Mouse (Mus musculus): ENCODE results near the gene Ccdc191. TPM values are rescaled to one million over a fixed set of nuclear protein-coding genes. Genes with fewer than 3 reads are reported as not detected.

Gene Ccdc191
- total RNA-seq (2021): 1 to 10 TPM; 1.9 to 2.3 TPM

GRCm38 (mm10) chr16:43889208-43890004 is at the start of gene Ccdc191:
Gene Ccdc191, plus strand, starts transcription at chr16:43889800.
- DNase-seq: peak; percentile 100
- intact Hi-C loops (cut with DNase I): loop anchor here (5.0 kb wide), 2 partner anchors 168 to 248 kb away; partner anchors contain the start of genes Atp6v1a and Naa50

GRCm38 (mm10) chr16:43841236-43841635 is 48.4 kb upstream of the Ccdc191 start:
- no peak for DNase-seq
- intact Hi-C loops (cut with DNase I): no loop called here

- no peak for DNase-seq
- intact Hi-C loops (cut with DNase I): no loop called here
Observed at GRCm38 (mm10) chr16:43849839-43850238, 39.8 kb upstream of the Ccdc191 start.

- intact Hi-C loops (cut with DNase I): no loop called here
- no peak for DNase-seq
Observed at GRCm38 (mm10) chr16:43858941-43859476, 30.6 kb upstream of the Ccdc191 start.

GRCm38 (mm10) chr16:43860624-43861023 is 29.0 kb upstream of the Ccdc191 start:
- intact Hi-C loops (cut with DNase I): no loop called here
- DNase-seq: no peak

- DNase-seq: no peak
- intact Hi-C loops (cut with DNase I): no loop called here
Observed at GRCm38 (mm10) chr16:43869805-43870204, 19.8 kb upstream of the Ccdc191 start.

GRCm38 (mm10) chr16:43871419-43871818 is 18.2 kb upstream of the Ccdc191 start:
- intact Hi-C loops (cut with DNase I): no loop called here
- peak; percentile 56 to 66 for DNase-seq

GRCm38 (mm10) chr16:43879769-43880168 is 9.8 kb upstream of the Ccdc191 start:
- no peak for DNase-seq
- intact Hi-C loops (cut with DNase I): no loop called here

GRCm38 (mm10) chr16:43881636-43882035 is 8.0 kb upstream of the Ccdc191 start:
- intact Hi-C loops (cut with DNase I): no loop called here
- DNase-seq: no peak

GRCm38 (mm10) chr16:43882329-43882728 is 7.3 kb upstream of the Ccdc191 start:
- no peak for DNase-seq
- intact Hi-C loops (cut with DNase I): no loop called here

- intact Hi-C loops (cut with DNase I): no loop called here
- no peak for DNase-seq
Observed at GRCm38 (mm10) chr16:43890005-43890336, 371 bp downstream of the Ccdc191 start.

GRCm38 (mm10) chr16:43890747-43891336 is 1.2 kb downstream of the Ccdc191 start:
- DNase-seq: no peak

GRCm38 (mm10) chr16:43894501-43894900 is 4.9 kb downstream of the Ccdc191 start:
- intact Hi-C loops (cut with DNase I): no loop called here
- no peak for DNase-seq

More at GRCm38 (mm10) chr16:43890747-43891336, 1.2 kb downstream of the Ccdc191 start:
- intact Hi-C loops (cut with DNase I): no loop called here

GRCm38 (mm10) chr16:43900138-43900537 is 10.5 kb downstream of the Ccdc191 start:
- intact Hi-C loops (cut with DNase I): no loop called here
- no peak for DNase-seq

GRCm38 (mm10) chr16:43900571-43900970 is 11.0 kb downstream of the Ccdc191 start:
- intact Hi-C loops (cut with DNase I): no loop called here
- DNase-seq: no peak

- no peak for DNase-seq
- intact Hi-C loops (cut with DNase I): no loop called here
Observed at GRCm38 (mm10) chr16:43908881-43909280, 19.3 kb downstream of the Ccdc191 start.

- intact Hi-C loops (cut with DNase I): no loop called here
- no peak for DNase-seq
Observed at GRCm38 (mm10) chr16:43918867-43919266, 29.3 kb downstream of the Ccdc191 start.

- DNase-seq: no peak
- intact Hi-C loops (cut with DNase I): no loop called here
Observed at GRCm38 (mm10) chr16:43922024-43922423, 32.4 kb downstream of the Ccdc191 start.

GRCm38 (mm10) chr16:43922630-43923029 is 33.0 kb downstream of the Ccdc191 start:
- no peak for DNase-seq
- intact Hi-C loops (cut with DNase I): no loop called here

- no peak for DNase-seq
- intact Hi-C loops (cut with DNase I): no loop called here
Observed at GRCm38 (mm10) chr16:43925001-43925558, 35.5 kb downstream of the Ccdc191 start.

GRCm38 (mm10) chr16:43925846-43926245 is 36.2 kb downstream of the Ccdc191 start:
- DNase-seq: no peak
- intact Hi-C loops (cut with DNase I): no loop called here
